ENCODE assay signal across 8 mouse cellular contexts in genomic region chr5:92042377-92043348, GRCm38 (mm10). TPM values are rescaled to one million over a fixed set of nuclear protein-coding genes. Genes with fewer than 3 reads are reported as not detected.
A peak's percentile ranks its signal among the peaks of the same experiment; 100 is the strongest.
DNase-seq lines count a peak whose midpoint lies in the region; ATAC-seq lines count a peak whose summit lies in the region.

No protein-coding gene starts in this region.

- H3K36me3 ChIP-seq in heart, embryonic 14.5 days (ENCODE audit: control insufficient read depth, insufficient read depth, low read length): no peaks in the 10 kb centered on the region
- H3K36me3 ChIP-seq in liver, embryonic 13.5 days: no peaks in the 10 kb centered on the region
- no peaks in the 10 kb centered on the region for H3K36me3 ChIP-seq in stomach, embryonic 16.5 days (ENCODE audit: control insufficient read depth, insufficient read depth, low read length)

- no peaks in the 10 kb centered on the region for H3K9me3 ChIP-seq in heart, embryonic 14.5 days (ENCODE audit: control insufficient read depth, low read length)
- no peaks in the 10 kb centered on the region for H3K9me3 ChIP-seq in liver, embryonic 13.5 days (replicated peaks)
- H3K9me3 ChIP-seq in stomach, embryonic 16.5 days (replicated peaks; ENCODE audit: control insufficient read depth, low read length): no peaks in the 10 kb centered on the region

- H3K27me3 ChIP-seq in heart, embryonic 14.5 days (ENCODE audit: control insufficient read depth, insufficient read depth, low read length): no peaks in the 10 kb centered on the region
- H3K27me3 ChIP-seq in liver, embryonic 13.5 days: peaks cover 26% of the 10 kb centered on the region
- H3K27me3 ChIP-seq in stomach, embryonic 16.5 days (ENCODE audit: control insufficient read depth, insufficient read depth, low read length): no peaks in the 10 kb centered on the region

- DNase-seq in c-Kit-negative CD71-positive TER-119-positive erythroid progenitor cells, embryonic 14.5 days (ENCODE audit: low read depth, low spot score): peak; percentile 88
- DNase-seq in fibroblast of lung, adult 2 months (ENCODE audit: low read depth): peak; percentile 56
- DNase-seq in kidney, postnatal 14 days: peak; percentile 96
- peak; percentile 94 for DNase-seq in liver, embryonic 13.5 days
- peak; percentile 86 for DNase-seq in neural tube, embryonic 10.5 days (ENCODE audit: extremely low spot score, low spot score)

- H3K27ac ChIP-seq in heart, embryonic 14.5 days (replicated peaks in 1 of 2; ENCODE audit: control insufficient read depth in 1 of 2, insufficient read depth in 1 of 2, low read depth in 2 of 2, low read length in 2 of 2): no peak overlapping the region
- no peak overlapping the region for H3K27ac ChIP-seq in liver, embryonic 13.5 days
- peak overlapping the region; percentile 83 for H3K27ac ChIP-seq in stomach, embryonic 16.5 days (ENCODE audit: low read length)

- peak overlapping the region; percentile 73 for H3K9ac ChIP-seq in heart, embryonic 14.5 days (ENCODE audit: low read length)
- H3K9ac ChIP-seq in liver, embryonic 13.5 days: peak overlapping the region; percentile 69
- H3K9ac ChIP-seq in stomach, embryonic 16.5 days (ENCODE audit: low read length): peak overlapping the region; percentile 83

- peak overlapping the region; percentile 69 to 88 for H3K4me3 ChIP-seq in heart, embryonic 14.5 days (ENCODE audit: control insufficient read depth in 1 of 2, insufficient read depth in 1 of 2, low read depth in 1 of 2, low read length in 2 of 2)
- H3K4me3 ChIP-seq in liver, embryonic 13.5 days (replicated peaks): peak overlapping the region; percentile 72
- H3K4me3 ChIP-seq in stomach, embryonic 16.5 days (replicated peaks; ENCODE audit: low read length): peak overlapping the region; percentile 83

- H3K4me2 ChIP-seq in heart, embryonic 14.5 days (ENCODE audit: low read length): peak overlapping the region; percentile 86
- H3K4me2 ChIP-seq in liver, embryonic 13.5 days: peak overlapping the region; percentile 88
- peak overlapping the region; percentile 94 for H3K4me2 ChIP-seq in stomach, embryonic 16.5 days (ENCODE audit: low read depth, low read length)

- under 1% methylated on average over 68 of the region's 68 CpGs for WGBS in heart, embryonic 14.5 days
- under 1% methylated on average over 68 of the region's 68 CpGs for WGBS in liver, embryonic 13.5 days (ENCODE audit: insufficient replicate concordance)
- under 1% methylated on average over 68 of the region's 68 CpGs for WGBS in stomach, embryonic 16.5 days

- no peaks in the 10 kb centered on the region; a peak in 1 of 4 replicates for H3K4me1 ChIP-seq in heart, embryonic 14.5 days (ENCODE audit: control insufficient read depth in 2 of 2, insufficient read depth in 2 of 2, low read length in 2 of 2)
- peaks cover 12% of the 10 kb centered on the region for H3K4me1 ChIP-seq in liver, embryonic 13.5 days (replicated peaks)
- H3K4me1 ChIP-seq in stomach, embryonic 16.5 days (ENCODE audit: control insufficient read depth, insufficient read depth, low read length): no peaks in the 10 kb centered on the region

- peak; percentile 96 for ATAC-seq in CD4-positive, CD25-positive, alpha-beta regulatory T cell, adult 4 months
- peak; percentile 97 for ATAC-seq in heart, embryonic 14.5 days (ENCODE audit: insufficient number of reproducible peaks, insufficient read depth, low FRiP score, low read depth)
- peak; percentile 100 for ATAC-seq in liver, embryonic 13.5 days (ENCODE audit: low read depth)
- ATAC-seq in stomach, embryonic 16.5 days (ENCODE audit: insufficient read depth, low FRiP score): peak; percentile 99

RNA-seq across cellular contexts. Expression of gene Cdkl2, which starts 1.0 kb away (rescaled TPM):
- 1 to 10 TPM; 1.4 to 2.1 TPM for polyA plus RNA-seq in CD4-positive, CD25-positive, alpha-beta regulatory T cell, adult 4 months (2017; shearing (Covaris generic))
- polyA plus RNA-seq in heart, embryonic 14.5 days (2014; fragmentation: Nextera tagmentation; extraction: Ambion mirVana): 1.1 and 1.5 TPM in 2 replicates
- 0.17 and 0.21 TPM in 2 replicates for polyA plus RNA-seq in liver, embryonic 13.5 days (2015; fragmentation: Nextera tagmentation; extraction: Ambion mirVana)
- polyA plus RNA-seq in stomach, embryonic 16.5 days (2015; fragmentation: Nextera tagmentation; extraction: Ambion mirVana): 5.0 and 5.8 TPM in 2 replicates

RNA-seq across cellular contexts. Expression of gene G3bp2, which starts 40.9 kb away (rescaled TPM):
- 100 to 1,000 TPM; 210 to 252 TPM for polyA plus RNA-seq in CD4-positive, CD25-positive, alpha-beta regulatory T cell, adult 4 months (2017; shearing (Covaris generic))
- 141 and 151 TPM in 2 replicates for polyA plus RNA-seq in heart, embryonic 14.5 days (2014; fragmentation: Nextera tagmentation; extraction: Ambion mirVana)
- polyA plus RNA-seq in liver, embryonic 13.5 days (2015; fragmentation: Nextera tagmentation; extraction: Ambion mirVana): 79.7 and 93.4 TPM in 2 replicates
- 141 and 146 TPM in 2 replicates for polyA plus RNA-seq in stomach, embryonic 16.5 days (2015; fragmentation: Nextera tagmentation; extraction: Ambion mirVana)

RNA-seq across cellular contexts. Expression of gene Odaph, which starts 55.4 kb away (rescaled TPM):
- polyA plus RNA-seq in CD4-positive, CD25-positive, alpha-beta regulatory T cell, adult 4 months (2017; shearing (Covaris generic)): not detected
- not detected in 2 replicates for polyA plus RNA-seq in heart, embryonic 14.5 days (2014; fragmentation: Nextera tagmentation; extraction: Ambion mirVana)
- not detected in 2 replicates for polyA plus RNA-seq in liver, embryonic 13.5 days (2015; fragmentation: Nextera tagmentation; extraction: Ambion mirVana)
- polyA plus RNA-seq in stomach, embryonic 16.5 days (2015; fragmentation: Nextera tagmentation; extraction: Ambion mirVana): 0.54 and 0.95 TPM in 2 replicates
